Mouse (Mus musculus) splenic B cell, adult 2 months (primary cell): ENCODE results near the gene Olfr522.
"Not testable (repeated sequence)": the region's sequence is repeated elsewhere in the genome, so short reads cannot be mapped to it uniquely, and the experiment has no call there.

Experiments
- DNase-seq: peaks from one replicate; pipeline ENCODE4 v3.0.0-alpha.2; 2011; ENCODE audit warnings: low read depth, low spot score
- H3K27me3 ChIP-seq: 2 replicates; pipeline ENCODE4 v1.6.1; 2012; ENCODE audit warnings: mild to moderate bottlenecking, low read length, moderate library complexity, mixed read lengths; ENCODE audit not compliant: control insufficient read depth, poor library complexity, insufficient read depth, severe bottlenecking
- H3K36me3 ChIP-seq: 2 replicates; pipeline ENCODE4 v1.6.1; 2012; ENCODE audit warnings: mild to moderate bottlenecking, low read length, moderate library complexity, mixed read lengths; ENCODE audit not compliant: control insufficient read depth, poor library complexity, insufficient read depth, severe bottlenecking

Olfr522 gene

GRCm38 (mm10) chr7:140137135-140138020 lies 27.2 kb downstream of the Olfr522 start, which contains the start of gene Mtg1:
Gene Mtg1, plus strand, starts transcription at chr7:140137564.
- peak; percentile 96 for DNase-seq
- Histone ChIP-seq H3K36me3 (no peaks in the 10 kb centered on the region), H3K27me3 (no peaks in the 10 kb centered on the region; the same call in 1 of the 2 replicates)

GRCm38 (mm10) chr7:140135106-140135770 lies 29.3 kb downstream of the Olfr522 start:
- no peaks in the 10 kb centered on the region for H3K36me3 ChIP-seq
- DNase-seq, result no peak
- no peaks in the 10 kb centered on the region; the same call in 1 of the 2 replicates for H3K27me3 ChIP-seq

- not testable (repeated sequence) for DNase-seq
Measured at GRCm38 (mm10) chr7:140134033-140134432, 30.5 kb downstream of the Olfr522 start.

GRCm38 (mm10) chr7:140132184-140132583 lies 32.4 kb downstream of the Olfr522 start:
- not testable (repeated sequence) for H3K27me3 ChIP-seq, DNase-seq, H3K36me3 ChIP-seq

More at GRCm38 (mm10) chr7:140134033-140134432, 30.5 kb downstream of the Olfr522 start:
- not testable (repeated sequence) for H3K27me3 ChIP-seq, H3K36me3 ChIP-seq

- no peaks in the 10 kb centered on the region for H3K27me3 ChIP-seq
Measured at GRCm38 (mm10) chr7:140127911-140128310, 36.7 kb downstream of the Olfr522 start.

GRCm38 (mm10) chr7:140126934-140127333 lies 37.6 kb downstream of the Olfr522 start:
- no peaks in the 10 kb centered on the region for H3K36me3 ChIP-seq
- no peak for DNase-seq
- no peaks in the 10 kb centered on the region for H3K27me3 ChIP-seq

More at GRCm38 (mm10) chr7:140127911-140128310, 36.7 kb downstream of the Olfr522 start:
- no peaks in the 10 kb centered on the region for H3K36me3 ChIP-seq
- DNase-seq, result no peak

- Histone ChIP-seq H3K27me3 (no peaks in the 10 kb centered on the region), H3K36me3 (no peaks in the 10 kb centered on the region)
- DNase-seq, result peak; percentile 6
Measured at GRCm38 (mm10) chr7:140126022-140126350, 38.6 kb downstream of the Olfr522 start.

- peak; percentile 92 for DNase-seq
- H3K36me3 ChIP-seq, result no peaks in the 10 kb centered on the region
- no peaks in the 10 kb centered on the region for H3K27me3 ChIP-seq
Measured at GRCm38 (mm10) chr7:140125278-140126021, 39.1 kb downstream of the Olfr522 start.

- Histone ChIP-seq H3K36me3 (no peaks in the 10 kb centered on the region), H3K27me3 (no peaks in the 10 kb centered on the region)
- no peak for DNase-seq
Measured at GRCm38 (mm10) chr7:140124382-140124781, 40.2 kb downstream of the Olfr522 start.

- DNase-seq, result no peak
- no peaks in the 10 kb centered on the region for H3K27me3 ChIP-seq
- H3K36me3 ChIP-seq, result no peaks in the 10 kb centered on the region
Measured at GRCm38 (mm10) chr7:140122765-140123164, 41.8 kb downstream of the Olfr522 start.

- DNase-seq, result no peak
- no peaks in the 10 kb centered on the region for H3K27me3 ChIP-seq
- no peaks in the 10 kb centered on the region for H3K36me3 ChIP-seq
Measured at GRCm38 (mm10) chr7:140121338-140121910, 43.1 kb downstream of the Olfr522 start.

- DNase-seq, result no peak
- no peaks in the 10 kb centered on the region for H3K27me3 ChIP-seq
- H3K36me3 ChIP-seq, result no peaks in the 10 kb centered on the region
Measured at GRCm38 (mm10) chr7:140120484-140120883, 44.1 kb downstream of the Olfr522 start.

- peak; percentile 90 for DNase-seq
- no peaks in the 10 kb centered on the region for H3K36me3 ChIP-seq
- no peaks in the 10 kb centered on the region for H3K27me3 ChIP-seq
Measured at GRCm38 (mm10) chr7:140116329-140117054, 48.1 kb downstream of the Olfr522 start, which contains the start of gene Echs1. Gene Echs1, minus strand, starts transcription at chr7:140116476.
